Mouse (Mus musculus) CH12.LX (cell line): ENCODE results near the gene Npas2.

ENCODE experiments used
- CTCF ChIP-seq, 2 experiments: IDR thresholded peaks in 1 of 2; conservative IDR thresholded peaks in 1 of 2; 2 replicates each; pipeline ENCODE4 v1.5.1; 2011 to 2012; ENCODE audit warnings: low read depth in 2 of 2, low read length in 2 of 2, improper control_type of control experiment in 1 of 2, inconsistent platforms in 1 of 2, mild to moderate bottlenecking in 1 of 2, moderate library complexity in 1 of 2
- TCF12 ChIP-seq: IDR thresholded peaks from 2 replicates; pipeline ENCODE4 v1.6.1; 2014; ENCODE audit warnings: low read depth, mild to moderate bottlenecking, inconsistent platforms, low read length, improper control_type of control experiment
- ZKSCAN1 ChIP-seq: IDR thresholded peaks from 2 replicates; pipeline ENCODE4 v1.6.1; 2012; ENCODE audit warnings: low read depth, inconsistent platforms, low read length, improper control_type of control experiment, borderline replicate concordance

DNA sequence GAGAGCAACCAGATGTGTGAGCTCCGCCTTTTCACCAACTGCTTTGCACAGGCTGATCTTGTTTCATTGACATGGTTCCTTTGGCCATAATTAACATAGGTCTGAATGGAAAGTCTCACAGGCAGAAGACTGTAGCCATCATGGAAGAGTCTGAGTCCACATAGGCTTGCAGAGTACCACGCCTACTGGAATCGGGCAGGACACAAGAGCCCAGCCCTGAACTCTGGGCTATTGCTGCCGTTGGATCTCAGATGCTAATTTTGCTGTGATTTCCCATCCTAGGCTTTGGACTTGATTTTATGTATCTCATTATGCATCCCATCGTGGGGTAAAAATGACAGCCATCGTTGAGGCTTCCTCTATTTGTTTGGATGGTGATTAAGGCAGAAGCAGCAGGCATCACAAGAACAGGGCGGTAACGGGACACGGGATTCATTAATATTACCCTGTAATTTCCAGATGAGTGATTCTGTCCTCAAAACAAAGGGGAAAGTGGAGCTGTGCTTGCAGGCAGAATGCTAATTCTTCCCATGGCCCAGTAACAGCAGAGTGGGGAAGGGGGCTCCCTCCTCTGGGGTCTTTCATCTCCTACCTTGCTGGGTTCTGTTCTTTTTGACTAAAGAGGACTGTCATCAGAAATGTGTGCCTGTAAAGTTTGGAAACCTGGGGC is 73.4 kb downstream of the Npas2 start:
- TF ChIP-seq CTCF (conservative IDR thresholded peaks at IDR 0.05 in 1 of 2, IDR thresholded peaks at IDR 0.05 in 1 of 2; ENCODE audit: low read depth in 2 of 2, low read length in 2 of 2): no peak
- no peak for TF ChIP-seq ZKSCAN1
- TF ChIP-seq TCF12: no peak
